Mouse (Mus musculus) MEL (cell line): Measurements from ENCODE around the gene Washc3.

Experiments
- CTCF ChIP-seq, 3 experiments: IDR thresholded peaks in 2 of 3; conservative IDR thresholded peaks in 1 of 3; 2 replicates each; pipeline ENCODE4 v1.5.1; 2011 to 2012; ENCODE audit warnings: low read length in 3 of 3, low read depth in 2 of 3, mild to moderate bottlenecking in 2 of 3, improper control_type of control experiment in 1 of 3, inconsistent platforms in 1 of 3, mixed read lengths in 1 of 3, moderate library complexity in 1 of 3; ENCODE audit not compliant: control insufficient read depth in 1 of 3, insufficient read depth in 1 of 3, poor library complexity in 1 of 3, severe bottlenecking in 1 of 3
- EP300 ChIP-seq, 2 experiments: IDR thresholded peaks; 2 replicates each; pipeline ENCODE4 v1.6.1; 2011; ENCODE audit warnings: improper control_type of control experiment in 2 of 2, low read length in 2 of 2, low read depth in 1 of 2, mild to moderate bottlenecking in 1 of 2
- POLR2A ChIP-seq, 2 experiments: IDR thresholded peaks; 2 replicates each; pipeline ENCODE4 v1.6.1; 2011 to 2012; ENCODE audit warnings: low read length in 2 of 2, mild to moderate bottlenecking in 2 of 2, control low read depth in 1 of 2, improper control_type of control experiment in 1 of 2, low read depth in 1 of 2, moderate library complexity in 1 of 2; ENCODE audit not compliant: control insufficient read depth in 1 of 2, insufficient read depth in 1 of 2, poor library complexity in 1 of 2
- USF1 ChIP-seq: IDR thresholded peaks from 2 replicates; pipeline ENCODE4 v1.6.1; 2014; ENCODE audit warnings: low read depth, mild to moderate bottlenecking, inconsistent platforms, low read length, improper control_type of control experiment, moderate library complexity
- USF2 ChIP-seq, 2 experiments: IDR thresholded peaks; 2 replicates each; pipeline ENCODE4 v1.6.1; 2011 to 2012; ENCODE audit warnings: improper control_type of control experiment in 2 of 2, low read length in 2 of 2, borderline replicate concordance in 1 of 2, inconsistent platforms in 1 of 2, low read depth in 1 of 2, mild to moderate bottlenecking in 1 of 2; ENCODE audit not compliant: insufficient read depth in 1 of 2
- ZKSCAN1 ChIP-seq: IDR thresholded peaks from 2 replicates; pipeline ENCODE4 v1.6.1; 2012; ENCODE audit warnings: low read depth, mild to moderate bottlenecking, inconsistent platforms, low read length, improper control_type of control experiment, moderate library complexity

- TF ChIP-seq CTCF (IDR thresholded peaks at IDR 0.05 in 2 of 3, conservative IDR thresholded peaks at IDR 0.05 in 1 of 3; ENCODE audit: control insufficient read depth in 1 of 3, insufficient read depth in 1 of 3, low read depth in 2 of 3, low read length in 3 of 3, poor library complexity in 1 of 3, severe bottlenecking in 1 of 3) = no peak
- TF ChIP-seq USF2 (IDR thresholded peaks at IDR 0.05; ENCODE audit: borderline replicate concordance in 1 of 2, insufficient read depth in 1 of 2, low read depth in 1 of 2, low read length in 2 of 2) = no peak
- TF ChIP-seq EP300 (IDR thresholded peaks at IDR 0.05; ENCODE audit: low read depth in 1 of 2, low read length in 2 of 2) = no peak
- no peak for TF ChIP-seq POLR2A (IDR thresholded peaks at IDR 0.05; ENCODE audit: control insufficient read depth in 1 of 2, insufficient read depth in 1 of 2, low read depth in 1 of 2, low read length in 2 of 2, poor library complexity in 1 of 2)
- no peak for TF ChIP-seq USF1
- TF ChIP-seq ZKSCAN1 = no peak
Observed at GRCm38 (mm10) chr10:88201650-88202049, 757 bp downstream of the Washc3 start.
